Mouse (Mus musculus): Measurements from ENCODE around the gene Medag. TPM values are rescaled to one million over a fixed set of nuclear protein-coding genes. Genes with fewer than 3 reads are reported as not detected.

Medag gene
- polyA plus RNA-seq, 1 experiment, result 11.9 TPM

DNA sequence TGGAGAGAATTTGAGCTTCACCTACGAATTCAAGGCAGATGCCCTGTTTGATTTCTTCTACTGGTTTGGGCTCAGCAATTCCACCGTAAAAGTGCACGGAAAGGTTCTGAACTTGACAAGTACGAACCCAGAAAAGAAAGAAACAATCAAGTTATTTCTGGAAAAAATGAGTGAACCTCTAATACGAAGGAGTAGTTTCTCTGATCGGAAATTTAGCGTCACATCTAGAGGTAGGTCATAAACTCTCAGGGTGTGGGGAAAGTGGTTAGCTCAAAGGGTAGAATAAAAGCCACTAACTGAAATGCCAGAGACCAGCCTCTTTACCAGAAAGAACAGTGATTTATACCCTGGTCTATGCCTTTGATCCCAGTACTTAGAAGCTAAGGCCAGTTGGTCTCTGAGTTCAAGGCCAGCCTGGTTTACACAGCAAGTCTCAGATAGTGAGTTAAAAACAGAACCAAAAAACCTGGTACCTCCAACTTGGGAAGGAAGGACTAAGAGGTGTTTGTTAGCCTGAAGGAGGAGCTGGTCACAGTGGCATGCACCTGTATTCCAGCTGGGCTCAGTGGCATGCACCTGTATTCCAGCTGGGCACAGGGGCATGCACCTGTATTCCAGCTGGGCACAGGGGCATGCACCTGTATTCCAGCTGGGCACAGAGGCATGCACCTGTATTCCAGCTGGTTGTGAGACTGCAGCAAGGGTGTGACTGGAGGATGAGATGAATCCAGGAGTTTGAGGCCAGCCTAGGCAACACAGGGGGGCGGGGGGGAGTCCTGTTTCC lies 15.9 kb downstream of the Medag start:
- DNase-seq (ENCODE audit: extremely low spot score in 1 of 2, low spot score in 1 of 2), result no peak

DNA sequence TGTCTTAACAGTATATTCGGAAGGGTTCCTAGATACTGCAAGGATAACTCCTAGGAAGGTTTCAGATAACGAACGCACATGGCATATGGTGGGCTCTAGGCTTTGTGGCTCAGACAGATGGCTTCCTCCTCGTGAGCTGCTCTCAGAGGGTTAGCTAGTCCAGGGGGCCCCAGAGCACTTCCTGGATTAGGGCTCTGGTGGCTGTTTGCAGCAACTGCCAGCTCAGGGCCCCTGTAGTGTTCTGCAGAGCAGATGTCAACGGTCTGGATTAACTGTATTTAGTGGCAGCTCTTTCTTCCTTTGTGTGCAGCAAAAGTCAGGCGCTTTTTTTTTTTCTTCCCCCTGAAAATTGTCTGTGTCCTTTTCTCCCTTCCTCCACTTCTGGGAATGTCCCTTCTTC lies 16.8 kb downstream of the Medag start:
- DNase-seq (ENCODE audit: extremely low spot score in 1 of 2, low spot score in 1 of 2), result no peak

- no peak for DNase-seq (ENCODE audit: extremely low spot score in 1 of 2, low spot score in 1 of 2)
Observed at GRCm38 (mm10) chr5:149428810-149429255, 17.3 kb downstream of the Medag start.

DNA sequence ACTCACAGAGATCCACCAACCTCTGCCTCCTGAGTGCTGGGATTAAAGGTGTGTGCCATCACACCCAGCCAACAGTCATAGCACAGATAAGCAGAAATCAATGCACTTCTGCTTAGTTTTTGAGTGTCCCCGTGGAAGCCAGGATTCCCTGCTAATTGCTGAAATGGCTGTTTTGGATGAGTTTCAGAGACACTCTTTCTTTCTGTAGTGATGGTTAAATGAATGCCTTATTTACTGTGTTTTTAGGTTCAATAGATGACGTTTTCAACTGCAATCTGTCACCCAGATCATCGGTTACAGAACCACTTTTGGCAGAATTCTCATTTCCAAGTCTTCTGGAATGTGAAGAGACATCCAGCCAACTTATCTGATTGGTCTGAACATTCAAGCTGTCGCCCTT lies 18.0 kb downstream of the Medag start:
- DNase-seq (ENCODE audit: extremely low spot score in 1 of 2, low spot score in 1 of 2), result no peak

- no peak for DNase-seq (ENCODE audit: extremely low spot score in 1 of 2, low spot score in 1 of 2)
Observed at GRCm38 (mm10) chr5:149430943-149431342, 19.4 kb downstream of the Medag start.

DNA sequence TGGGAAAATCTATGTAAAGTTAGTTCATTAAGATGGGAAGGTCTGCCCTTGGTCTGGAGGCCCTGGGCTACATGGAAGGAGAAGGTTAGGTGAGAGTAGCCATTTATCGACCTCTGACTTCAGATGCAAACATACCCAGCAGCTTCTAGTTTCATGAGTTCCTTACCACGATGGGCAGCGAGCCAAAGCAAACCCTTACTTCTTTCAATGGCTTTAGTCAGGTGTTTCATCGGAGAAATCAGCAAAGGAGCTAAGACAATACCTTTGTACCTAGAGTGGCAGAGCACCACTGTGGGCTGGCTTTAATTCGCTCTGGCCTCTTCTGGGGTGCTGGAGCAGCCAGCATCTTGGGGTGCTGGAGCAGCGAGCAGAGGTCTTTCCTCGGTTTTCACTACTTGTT lies 22.1 kb downstream of the Medag start:
- no peak for DNase-seq (ENCODE audit: extremely low spot score in 1 of 2, low spot score in 1 of 2)

GRCm38 (mm10) chr5:149434141-149434690 lies 22.7 kb downstream of the Medag start:
- no peak for DNase-seq (ENCODE audit: extremely low spot score in 1 of 2, low spot score in 1 of 2)

- no peak for DNase-seq (ENCODE audit: extremely low spot score in 1 of 2, low spot score in 1 of 2)
Observed at GRCm38 (mm10) chr5:149436541-149436940, 25.0 kb downstream of the Medag start.

DNA sequence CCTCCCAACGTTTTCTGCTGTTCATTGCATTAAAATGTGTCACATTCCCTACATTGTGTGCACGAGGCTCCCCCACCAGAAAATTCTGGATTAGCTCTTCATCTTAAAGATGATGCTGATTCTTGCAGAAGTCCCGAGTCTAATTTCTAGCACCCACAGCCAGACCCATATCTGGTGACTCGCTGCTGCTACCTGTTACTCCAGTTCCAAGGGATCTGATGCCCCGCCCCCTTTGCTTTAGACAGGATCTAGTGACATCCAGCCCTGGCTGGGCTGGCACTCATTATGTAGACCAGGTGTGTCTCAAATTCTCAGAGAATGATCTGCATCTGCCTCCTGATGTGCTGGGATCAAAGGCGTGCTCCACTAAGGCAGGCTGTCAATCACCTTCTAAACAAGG lies 25.6 kb downstream of the Medag start:
- no peak for DNase-seq (ENCODE audit: extremely low spot score in 1 of 2, low spot score in 1 of 2)

- peak in 1 of 2 experiments; percentile 71 for DNase-seq (ENCODE audit: extremely low spot score in 1 of 2, low spot score in 1 of 2)
Observed at GRCm38 (mm10) chr5:149439531-149440179, 28.1 kb downstream of the Medag start, which contains the start of gene Tex26. TSS of gene Tex26 (plus strand) at chr5:149439660.

- DNase-seq (ENCODE audit: extremely low spot score in 1 of 2, low spot score in 1 of 2), result peak; percentile 49 to 81
Observed at GRCm38 (mm10) chr5:149440180-149440573, 28.6 kb downstream of the Medag start.

GRCm38 (mm10) chr5:149441646-149442276 lies 30.2 kb downstream of the Medag start:
- peak in 1 of 2 experiments; percentile 35 for DNase-seq (ENCODE audit: extremely low spot score in 1 of 2, low spot score in 1 of 2)

DNA sequence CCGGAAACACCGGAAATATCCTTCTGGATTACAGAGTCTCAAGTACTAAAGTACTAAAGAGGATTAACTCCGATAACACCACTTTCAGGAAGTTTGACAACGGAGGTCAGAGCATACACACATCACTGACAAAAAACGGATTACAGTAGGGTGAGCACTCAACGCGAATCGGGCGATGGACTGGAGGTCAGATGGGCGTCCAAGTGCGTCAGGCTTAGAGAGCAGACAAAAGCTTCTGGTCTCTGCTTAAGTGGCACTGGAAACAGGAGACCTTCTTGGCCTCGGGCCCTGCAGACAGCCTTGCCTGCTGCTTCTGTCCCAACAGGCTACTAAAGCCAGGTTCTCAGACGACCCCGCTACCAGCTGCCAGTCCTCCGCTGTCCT lies 30.7 kb downstream of the Medag start:
- no peak for DNase-seq (ENCODE audit: extremely low spot score in 1 of 2, low spot score in 1 of 2)

DNA sequence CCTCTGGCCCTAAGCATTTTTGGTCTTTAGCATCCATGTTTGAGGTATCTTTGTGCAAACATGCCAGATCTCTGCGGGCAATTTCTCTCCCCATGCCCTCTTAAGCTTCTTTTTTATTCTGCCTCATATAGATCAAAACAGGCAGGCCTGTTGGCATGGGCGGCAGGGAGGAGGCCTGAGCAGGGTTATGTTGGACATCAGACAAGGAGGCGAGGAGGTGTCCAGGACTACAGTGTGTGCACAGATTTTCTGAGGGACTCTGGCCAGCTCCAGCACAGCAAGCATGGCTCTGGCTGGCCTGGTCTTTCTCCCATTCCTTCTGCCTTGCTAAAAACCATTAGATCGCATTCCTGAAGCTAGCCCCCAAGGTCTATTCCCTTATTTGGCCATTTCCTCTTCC lies 32.9 kb downstream of the Medag start:
- DNase-seq (ENCODE audit: extremely low spot score in 1 of 2, low spot score in 1 of 2), result no peak

DNA sequence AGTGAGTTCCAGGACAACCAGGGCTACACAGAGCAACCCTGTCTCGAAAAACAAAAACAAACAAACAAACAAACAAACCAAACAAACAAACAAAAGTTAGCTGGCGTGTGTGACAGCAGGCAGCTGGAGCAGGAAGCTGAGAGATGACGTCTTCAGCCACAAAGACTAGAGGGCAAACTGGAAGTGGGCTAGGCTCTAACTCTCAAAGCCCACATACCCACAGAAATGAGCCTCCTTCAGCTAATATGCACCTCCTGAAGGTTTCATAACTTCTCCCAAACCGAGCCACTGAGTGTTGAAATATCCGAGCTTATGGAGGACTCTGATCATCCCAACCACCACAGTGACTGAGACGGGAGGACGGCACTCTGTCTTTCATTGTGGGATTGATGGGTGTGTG lies 34.9 kb downstream of the Medag start:
- no peak for DNase-seq (ENCODE audit: extremely low spot score in 1 of 2, low spot score in 1 of 2)

- no peak for DNase-seq (ENCODE audit: extremely low spot score in 1 of 2, low spot score in 1 of 2)
Observed at GRCm38 (mm10) chr5:149447733-149448132, 36.2 kb downstream of the Medag start.

- DNase-seq (ENCODE audit: extremely low spot score in 1 of 2, low spot score in 1 of 2), result no peak
Observed at GRCm38 (mm10) chr5:149449406-149449805, 37.9 kb downstream of the Medag start.

DNA sequence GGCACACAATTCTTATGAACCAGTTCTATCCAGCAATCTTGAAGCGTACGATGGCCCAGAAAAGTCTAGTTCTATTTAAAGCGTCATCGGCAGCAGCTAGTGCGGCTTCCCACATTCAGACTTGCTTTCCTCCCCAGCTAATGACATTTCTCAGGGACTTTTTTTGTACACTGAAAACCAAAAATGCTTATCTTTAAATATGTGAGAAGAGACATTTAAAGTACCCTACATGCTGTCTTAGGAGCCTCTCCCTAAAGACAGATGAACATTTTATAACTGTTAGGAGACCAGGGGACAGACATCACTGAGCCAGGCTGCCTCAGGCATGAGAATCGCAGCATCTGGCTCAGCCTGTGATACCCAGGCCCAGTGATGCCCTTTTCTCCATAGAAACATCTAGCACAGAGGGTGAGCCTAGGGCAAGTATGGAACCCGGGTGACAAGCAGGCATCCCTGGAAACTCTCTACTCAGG lies 39.7 kb downstream of the Medag start:
- peak; percentile 36 to 65 for DNase-seq (ENCODE audit: extremely low spot score in 1 of 2, low spot score in 1 of 2)

DNA sequence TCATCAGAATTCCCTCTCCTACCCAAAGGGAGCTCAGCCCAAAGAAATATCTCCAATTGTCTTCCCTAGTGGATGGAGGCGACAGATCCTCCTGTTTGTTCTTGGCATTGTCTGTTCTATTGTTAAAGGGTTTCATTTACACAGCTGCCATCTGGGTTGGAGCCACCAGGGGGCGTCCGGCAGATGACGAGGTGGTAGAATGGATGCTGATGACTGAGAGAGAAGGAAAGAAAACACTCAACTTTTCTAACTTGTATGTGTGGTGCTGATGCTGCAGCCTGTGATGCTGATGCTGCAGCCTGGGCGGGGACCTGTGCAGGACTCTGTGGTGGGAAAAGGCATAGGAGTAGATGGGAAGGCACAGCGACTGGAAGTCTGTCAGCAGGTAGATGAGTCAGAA lies 42.7 kb downstream of the Medag start:
- peak; percentile 35 to 87 for DNase-seq (ENCODE audit: extremely low spot score in 1 of 2, low spot score in 1 of 2)

- DNase-seq (ENCODE audit: extremely low spot score in 1 of 2, low spot score in 1 of 2), result no peak
Observed at GRCm38 (mm10) chr5:149456544-149456943, 45.0 kb downstream of the Medag start.

DNA sequence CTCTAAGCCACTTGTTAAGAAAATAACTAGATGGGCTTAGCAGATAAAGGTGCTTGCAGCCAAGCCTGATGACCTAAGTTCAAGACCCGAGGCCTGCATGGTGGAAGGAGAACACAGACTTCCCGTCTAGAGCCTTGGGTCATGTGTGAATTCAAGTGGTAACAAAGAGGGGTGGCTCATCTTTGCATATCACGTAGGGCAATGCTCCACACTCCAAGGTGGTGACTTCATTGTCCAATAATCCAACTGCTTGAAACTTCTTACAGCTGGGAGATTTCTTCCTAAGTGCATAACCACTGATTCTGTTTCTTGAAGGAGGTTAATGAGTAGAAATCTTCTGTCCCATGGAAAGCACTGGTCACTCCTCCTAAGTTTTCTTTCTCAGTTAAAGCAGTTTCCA lies 50.5 kb downstream of the Medag start:
- no peak for DNase-seq (ENCODE audit: extremely low spot score in 1 of 2, low spot score in 1 of 2)
